Mouse (Mus musculus) brain, embryonic 14.5 days (tissue): ENCODE data around the gene Saxo2.

ENCODE experiments used
- CTCF ChIP-seq: fragments of 200-500 bp; IDR thresholded peaks from 2 replicates; pipeline ENCODE4 v1.5.1; 2012; ENCODE audit warnings: inconsistent platforms, mild to moderate bottlenecking, moderate library complexity, borderline replicate concordance; ENCODE audit not compliant: insufficient read depth, insufficient read length; ENCODE audit errors: extremely low read depth
- POLR2A ChIP-seq: fragments of 200-500 bp; IDR thresholded peaks from 2 replicates; pipeline ENCODE4 v1.6.1; 2012; ENCODE audit warnings: mild to moderate bottlenecking, inconsistent platforms, borderline replicate concordance; ENCODE audit not compliant: poor library complexity, insufficient read depth, insufficient read length, severe bottlenecking; ENCODE audit errors: extremely low read depth

GRCm38 (mm10) chr7:82609629-82610028, 38.7 kb downstream of the Saxo2 start:
- TF ChIP-seq CTCF, result peak; percentile 19; the same call in 1 of the 2 replicates
- TF ChIP-seq POLR2A, result no peak
